Mouse (Mus musculus) megakaryocyte, embryonic 14.5 days (primary cell): ENCODE results near the gene Mcrip2. TPM values are rescaled to one million over a fixed set of nuclear protein-coding genes. Genes with fewer than 3 reads are reported as not detected.

Experiments used
- H3K27me3 ChIP-seq: replicated peaks from 2 replicates; pipeline ENCODE3; 2012; ENCODE audit warnings: inconsistent platforms
- H3K36me3 ChIP-seq: replicated peaks from 2 replicates; pipeline ENCODE3; 2012; ENCODE audit warnings: low read length, inconsistent platforms, mixed read lengths
- H3K4me1 ChIP-seq: 2 replicates; pipeline ENCODE4 v1.6.1; 2012; ENCODE audit warnings: inconsistent platforms
- H3K4me3 ChIP-seq: replicated peaks from 2 replicates; pipeline ENCODE3; 2012; ENCODE audit warnings: moderate library complexity, mild to moderate bottlenecking, inconsistent platforms
- H3K9me3 ChIP-seq: 2 replicates; pipeline ENCODE4 v1.6.1; 2012; ENCODE audit warnings: inconsistent platforms
- FLI1 ChIP-seq: IDR thresholded peaks from 2 replicates; pipeline ENCODE4 v1.6.1; 2012; ENCODE audit warnings: low read length, inconsistent platforms, mixed read lengths
- GATA1 ChIP-seq: IDR thresholded peaks from 3 replicates; pipeline ENCODE4 v1.6.1; 2012; ENCODE audit warnings: mixed read lengths, low read length, inconsistent platforms, borderline replicate concordance
- polyA plus RNA-seq: library from polyadenylated mRNA; stranded (reverse); fragments of >175 nt; gene quantifications from 2 replicates; pipeline ENCODE4 v1.2.3, GENCODE M21; 2012; ENCODE audit warnings: low replicate concordance; ENCODE audit not compliant: insufficient read depth

Gene Mcrip2
- polyA plus RNA-seq, 1 experiment: 77.6 TPM

GRCm38 (mm10) chr17:25843636-25844395 lies 24.7 kb downstream of the Mcrip2 start:
- Histone ChIP-seq H3K4me1 (peaks cover 70% of the 10 kb centered on the region), H3K36me3 (peaks cover 82% of the 10 kb centered on the region), H3K4me3 (peak overlapping the region; percentile 99), H3K9me3 (no peaks in the 10 kb centered on the region), H3K27me3 (no peaks in the 10 kb centered on the region)
- TF ChIP-seq FLI1 (no peak), GATA1 (no peak)

DNA sequence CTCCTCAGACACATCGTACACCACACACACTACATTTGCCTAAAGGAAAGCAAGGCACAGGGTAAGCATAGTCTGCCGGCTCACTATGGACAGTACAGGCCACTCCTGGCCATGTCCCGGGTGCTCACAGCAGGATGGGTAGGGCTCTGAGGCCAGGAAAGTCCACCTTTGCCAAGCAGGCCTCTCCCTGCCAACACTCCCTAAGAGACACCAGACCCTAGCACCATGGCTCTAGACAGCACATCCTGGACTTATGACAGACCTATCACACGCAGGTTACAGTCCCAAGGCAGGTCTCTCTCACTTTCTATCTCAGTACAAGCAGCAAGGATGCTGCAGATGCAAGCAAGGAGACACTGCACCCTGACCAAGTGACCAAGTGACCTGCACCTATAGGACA lies 25.4 kb downstream of the Mcrip2 start:
- TF ChIP-seq GATA1 (no peak), FLI1 (no peak)
- Histone ChIP-seq H3K27me3 (no peaks in the 10 kb centered on the region), H3K4me1 (peaks cover 75% of the 10 kb centered on the region), H3K4me3 (peak overlapping the region; percentile 99), H3K9me3 (no peaks in the 10 kb centered on the region), H3K36me3 (peaks cover 81% of the 10 kb centered on the region)

GRCm38 (mm10) chr17:25842509-25842908 lies 26.1 kb downstream of the Mcrip2 start:
- Histone ChIP-seq H3K27me3 (no peaks in the 10 kb centered on the region), H3K36me3 (peaks cover 81% of the 10 kb centered on the region), H3K9me3 (no peaks in the 10 kb centered on the region), H3K4me1 (peaks cover 81% of the 10 kb centered on the region), H3K4me3 (no peak overlapping the region)
- TF ChIP-seq GATA1: no peak
- TF ChIP-seq FLI1: no peak

- H3K4me3 ChIP-seq: peak within 1 kb of the TSS; percentile 55
- H3K27me3 ChIP-seq: no peaks in the 10 kb centered on the region
- peaks cover 82% of the 10 kb centered on the region for H3K36me3 ChIP-seq
- TF ChIP-seq GATA1: no peak
- TF ChIP-seq FLI1: no peak
- no peaks in the 10 kb centered on the region for H3K9me3 ChIP-seq
- H3K4me1 ChIP-seq: peaks cover 93% of the 10 kb centered on the region
Measured at GRCm38 (mm10) chr17:25841117-25841880, 27.3 kb downstream of the Mcrip2 start, which contains the start of gene Gm20683. Gene Gm20683, minus strand, starts transcription at chr17:25841763.

DNA sequence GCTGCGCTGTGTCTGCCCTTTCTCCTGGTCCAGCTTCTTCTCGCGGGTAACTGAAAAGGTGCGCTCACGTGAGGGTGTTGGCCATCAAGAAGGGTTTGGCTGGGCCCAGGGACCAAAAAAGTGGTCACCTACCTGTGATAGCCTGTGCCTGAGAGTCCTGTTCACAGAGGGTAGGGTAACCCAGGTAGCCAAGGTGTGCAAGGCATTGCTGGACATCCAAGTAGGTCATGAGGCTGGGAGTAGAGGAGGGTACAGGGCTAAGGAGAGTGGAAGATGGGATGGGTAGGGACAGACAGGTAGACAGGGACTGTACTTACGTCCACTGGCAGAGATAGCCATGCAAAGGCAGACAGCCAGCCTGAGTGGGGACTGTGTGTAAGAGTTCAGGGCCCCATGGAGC lies 28.0 kb downstream of the Mcrip2 start:
- Histone ChIP-seq H3K4me1 (peaks cover 95% of the 10 kb centered on the region), H3K4me3 (peak overlapping the region; percentile 55), H3K9me3 (no peaks in the 10 kb centered on the region), H3K27me3 (no peaks in the 10 kb centered on the region), H3K36me3 (peaks cover 82% of the 10 kb centered on the region)
- TF ChIP-seq FLI1 (no peak), GATA1 (no peak)

DNA sequence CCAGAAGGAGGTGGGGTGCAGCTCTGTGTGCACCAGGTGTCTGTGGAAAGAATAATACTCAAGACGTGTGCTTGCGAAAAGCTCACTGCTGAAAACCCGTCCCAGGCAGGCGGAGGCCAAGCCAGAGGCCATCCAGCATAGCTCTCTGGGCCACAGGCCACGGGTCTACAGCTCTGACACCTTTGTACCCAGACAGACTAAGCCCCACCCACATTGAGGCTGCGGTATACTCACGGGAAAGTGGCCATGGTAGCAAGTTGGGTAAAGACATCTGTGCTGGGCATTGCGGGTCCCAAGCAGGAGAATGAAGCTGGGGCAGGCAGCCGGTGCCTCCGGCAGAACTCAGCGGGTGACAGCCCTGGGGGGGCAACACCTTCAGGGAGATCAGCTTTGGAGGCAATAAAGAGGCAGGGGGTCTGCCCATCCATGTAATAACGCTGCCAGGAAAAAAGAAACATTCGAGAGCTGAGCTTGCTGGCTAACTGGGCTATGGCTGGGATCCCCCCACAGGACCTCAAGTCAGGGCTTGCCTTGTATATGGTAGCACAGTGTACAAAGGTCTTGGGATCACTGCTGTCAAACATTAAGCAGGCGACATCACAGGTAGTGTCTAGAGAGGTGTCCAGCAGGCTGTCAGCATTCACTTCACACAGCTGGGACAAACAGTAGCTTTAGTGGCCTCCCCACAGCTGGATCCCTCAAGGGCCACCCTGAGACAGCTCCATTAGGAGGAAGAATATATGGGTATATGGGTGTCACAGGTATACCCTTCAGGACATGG lies 28.9 kb downstream of the Mcrip2 start:
- no peaks in the 10 kb centered on the region for H3K9me3 ChIP-seq
- H3K36me3 ChIP-seq: peaks cover 85% of the 10 kb centered on the region
- peaks cover 95% of the 10 kb centered on the region for H3K4me1 ChIP-seq
- no peak overlapping the region for H3K4me3 ChIP-seq
- TF ChIP-seq GATA1 (no peak), FLI1 (no peak)
- no peaks in the 10 kb centered on the region for H3K27me3 ChIP-seq

- H3K36me3 ChIP-seq: peaks cover 90% of the 10 kb centered on the region
Measured at GRCm38 (mm10) chr17:25838904-25839303, 29.7 kb downstream of the Mcrip2 start.

GRCm38 (mm10) chr17:25837533-25837932 lies 31.0 kb downstream of the Mcrip2 start:
- peaks cover 83% of the 10 kb centered on the region for H3K36me3 ChIP-seq
- no peak overlapping the region for H3K4me3 ChIP-seq
- H3K9me3 ChIP-seq: no peaks in the 10 kb centered on the region
- H3K4me1 ChIP-seq: peaks cover 88% of the 10 kb centered on the region
- H3K27me3 ChIP-seq: no peaks in the 10 kb centered on the region
- TF ChIP-seq FLI1 (no peak), GATA1 (no peak)

More at GRCm38 (mm10) chr17:25838904-25839303, 29.7 kb downstream of the Mcrip2 start:
- Histone ChIP-seq H3K4me1 (peaks cover 97% of the 10 kb centered on the region), H3K4me3 (no peak overlapping the region), H3K9me3 (no peaks in the 10 kb centered on the region), H3K27me3 (no peaks in the 10 kb centered on the region)
- TF ChIP-seq FLI1: no peak
- TF ChIP-seq GATA1: no peak

DNA sequence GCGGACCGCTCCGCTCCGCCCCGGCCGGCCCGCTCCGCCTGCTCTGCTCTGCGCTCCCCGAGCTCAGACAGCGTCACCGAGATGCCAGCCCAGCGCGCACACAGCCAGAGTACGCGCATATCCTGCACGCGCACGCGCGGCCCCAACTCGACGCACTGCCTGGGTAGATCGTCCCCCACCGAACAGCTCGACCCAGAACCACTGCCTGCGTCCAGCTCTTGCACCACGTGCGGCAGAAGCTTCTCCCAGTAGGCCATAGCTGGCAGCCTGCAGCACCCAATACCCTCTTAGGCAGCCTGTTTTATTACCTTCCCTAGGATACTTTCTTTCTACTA lies 31.5 kb downstream of the Mcrip2 start, which contains the start of gene Rhbdl1:
Gene Rhbdl1, minus strand, starts transcription at position 220 of the 335 bp plus-strand sequence.
- no peak for TF ChIP-seq GATA1
- no peak for TF ChIP-seq FLI1
- no peaks in the 10 kb centered on the region for H3K9me3 ChIP-seq
- H3K4me3 ChIP-seq: peak within 1 kb of the TSS; percentile 38
- H3K4me1 ChIP-seq: peaks cover 85% of the 10 kb centered on the region
- peaks cover 78% of the 10 kb centered on the region for H3K36me3 ChIP-seq
- no peaks in the 10 kb centered on the region for H3K27me3 ChIP-seq

- Histone ChIP-seq H3K9me3 (no peaks in the 10 kb centered on the region), H3K4me3 (peak overlapping the region; percentile 38), H3K27me3 (no peaks in the 10 kb centered on the region), H3K36me3 (peaks cover 78% of the 10 kb centered on the region), H3K4me1 (peaks cover 85% of the 10 kb centered on the region)
- TF ChIP-seq FLI1: no peak
- TF ChIP-seq GATA1: no peak
Measured at GRCm38 (mm10) chr17:25836397-25837075, 32.0 kb downstream of the Mcrip2 start.
